Mouse (Mus musculus): Measurements from ENCODE around the gene Rpl14. TPM values are rescaled to one million over a fixed set of nuclear protein-coding genes. Genes with fewer than 3 reads are reported as not detected.

Gene Rpl14
- polyA plus RNA-seq, 1 experiment = 118 TPM

- H3K27ac ChIP-seq (ENCODE audit: control insufficient read depth, insufficient read depth, low read depth, low read length) = peak overlapping the region; percentile 64
- no peaks in the 10 kb centered on the region for H3K27me3 ChIP-seq (ENCODE audit: control insufficient read depth, insufficient read depth, low read length)
- no peaks in the 10 kb centered on the region for H3K36me3 ChIP-seq (ENCODE audit: control insufficient read depth, insufficient read depth, low read length)
- peaks cover 11% of the 10 kb centered on the region for H3K4me1 ChIP-seq (ENCODE audit: control insufficient read depth, insufficient read depth, low read length)
- peak overlapping the region; percentile 63 for H3K4me3 ChIP-seq (ENCODE audit: control insufficient read depth, low read depth, low read length)
- TF ChIP-seq POLR2A (IDR thresholded peaks at IDR 0.05; ENCODE audit: control insufficient read depth, low read depth, low read length) = no peak; the same call in 1 of the 2 replicates
- peak; percentile 91 for TF ChIP-seq CTCF (IDR thresholded peaks at IDR 0.05; ENCODE audit: control insufficient read depth, insufficient read depth, insufficient replicate concordance, low read depth, low read length)
Measured at GRCm38 (mm10) chr9:120601488-120602171, 30.4 kb downstream of the Rpl14 start.

- Histone ChIP-seq H3K27ac (ENCODE audit: control insufficient read depth, insufficient read depth, low read depth, low read length) (peak overlapping the region; percentile 64), H3K36me3 (ENCODE audit: control insufficient read depth, insufficient read depth, low read length) (no peaks in the 10 kb centered on the region), H3K27me3 (ENCODE audit: control insufficient read depth, insufficient read depth, low read length) (no peaks in the 10 kb centered on the region), H3K4me3 (ENCODE audit: control insufficient read depth, low read depth, low read length) (peak overlapping the region; percentile 63), H3K4me1 (ENCODE audit: control insufficient read depth, insufficient read depth, low read length) (peaks cover 11% of the 10 kb centered on the region)
- no peak for TF ChIP-seq POLR2A (IDR thresholded peaks at IDR 0.05; ENCODE audit: control insufficient read depth, low read depth, low read length)
- no peak for TF ChIP-seq CTCF (IDR thresholded peaks at IDR 0.05; ENCODE audit: control insufficient read depth, insufficient read depth, insufficient replicate concordance, low read depth, low read length)
Measured at GRCm38 (mm10) chr9:120602172-120602838, 31.1 kb downstream of the Rpl14 start.

GRCm38 (mm10) chr9:120602839-120603511 lies 31.7 kb downstream of the Rpl14 start:
- Histone ChIP-seq H3K36me3 (ENCODE audit: control insufficient read depth, insufficient read depth, low read length) (no peaks in the 10 kb centered on the region), H3K27ac (ENCODE audit: control insufficient read depth, insufficient read depth, low read depth, low read length) (no peak overlapping the region), H3K4me3 (ENCODE audit: control insufficient read depth, low read depth, low read length) (peak overlapping the region; percentile 20), H3K27me3 (ENCODE audit: control insufficient read depth, insufficient read depth, low read length) (no peaks in the 10 kb centered on the region), H3K4me1 (ENCODE audit: control insufficient read depth, insufficient read depth, low read length) (peaks cover 11% of the 10 kb centered on the region)
- 0 out of 2 replicates have a peak, but pooled peaks have one; percentile 31 for TF ChIP-seq POLR2A (IDR thresholded peaks at IDR 0.05; ENCODE audit: control insufficient read depth, low read depth, low read length)
- peak; percentile 97 for TF ChIP-seq CTCF (IDR thresholded peaks at IDR 0.05; ENCODE audit: control insufficient read depth, insufficient read depth, insufficient replicate concordance, low read depth, low read length)

- peaks cover 11% of the 10 kb centered on the region for H3K4me1 ChIP-seq (ENCODE audit: control insufficient read depth, insufficient read depth, low read length)
- H3K27me3 ChIP-seq (ENCODE audit: control insufficient read depth, insufficient read depth, low read length) = no peaks in the 10 kb centered on the region
- no peak overlapping the region for H3K4me3 ChIP-seq (ENCODE audit: control insufficient read depth, low read depth, low read length)
- no peak for TF ChIP-seq CTCF (IDR thresholded peaks at IDR 0.05; ENCODE audit: control insufficient read depth, insufficient read depth, insufficient replicate concordance, low read depth, low read length)
- TF ChIP-seq POLR2A (IDR thresholded peaks at IDR 0.05; ENCODE audit: control insufficient read depth, low read depth, low read length) = no peak
- H3K27ac ChIP-seq (ENCODE audit: control insufficient read depth, insufficient read depth, low read depth, low read length) = no peak overlapping the region
- H3K36me3 ChIP-seq (ENCODE audit: control insufficient read depth, insufficient read depth, low read length) = no peaks in the 10 kb centered on the region
Measured at GRCm38 (mm10) chr9:120603512-120603908, 32.3 kb downstream of the Rpl14 start.

GRCm38 (mm10) chr9:120603956-120604355 lies 32.7 kb downstream of the Rpl14 start:
- no peak overlapping the region for H3K27ac ChIP-seq (ENCODE audit: control insufficient read depth, insufficient read depth, low read depth, low read length)
- no peaks in the 10 kb centered on the region for H3K27me3 ChIP-seq (ENCODE audit: control insufficient read depth, insufficient read depth, low read length)

GRCm38 (mm10) chr9:120611055-120611454 lies 39.8 kb downstream of the Rpl14 start:
- no peaks in the 10 kb centered on the region for H3K36me3 ChIP-seq (ENCODE audit: control insufficient read depth, insufficient read depth, low read length)
- H3K27ac ChIP-seq (ENCODE audit: control insufficient read depth, insufficient read depth, low read depth, low read length) = no peak overlapping the region
- no peaks in the 10 kb centered on the region for H3K4me1 ChIP-seq (ENCODE audit: control insufficient read depth, insufficient read depth, low read length)
- TF ChIP-seq CTCF (IDR thresholded peaks at IDR 0.05; ENCODE audit: control insufficient read depth, insufficient read depth, insufficient replicate concordance, low read depth, low read length) = no peak
- TF ChIP-seq POLR2A (IDR thresholded peaks at IDR 0.05; ENCODE audit: control insufficient read depth, low read depth, low read length) = no peak
- no peaks in the 10 kb centered on the region for H3K27me3 ChIP-seq (ENCODE audit: control insufficient read depth, insufficient read depth, low read length)
- no peak overlapping the region for H3K4me3 ChIP-seq (ENCODE audit: control insufficient read depth, low read depth, low read length)

More at GRCm38 (mm10) chr9:120603956-120604355, 32.7 kb downstream of the Rpl14 start:
- Histone ChIP-seq H3K4me3 (ENCODE audit: control insufficient read depth, low read depth, low read length) (no peak overlapping the region), H3K36me3 (ENCODE audit: control insufficient read depth, insufficient read depth, low read length) (no peaks in the 10 kb centered on the region), H3K4me1 (ENCODE audit: control insufficient read depth, insufficient read depth, low read length) (peaks cover 11% of the 10 kb centered on the region)
- TF ChIP-seq CTCF (IDR thresholded peaks at IDR 0.05; ENCODE audit: control insufficient read depth, insufficient read depth, insufficient replicate concordance, low read depth, low read length) = no peak

- no peaks in the 10 kb centered on the region for H3K27me3 ChIP-seq (ENCODE audit: control insufficient read depth, insufficient read depth, low read length)
- H3K27ac ChIP-seq (ENCODE audit: control insufficient read depth, insufficient read depth, low read depth, low read length) = no peak overlapping the region
- H3K4me1 ChIP-seq (ENCODE audit: control insufficient read depth, insufficient read depth, low read length) = no peaks in the 10 kb centered on the region; the same call in 1 of the 2 replicates
- H3K36me3 ChIP-seq (ENCODE audit: control insufficient read depth, insufficient read depth, low read length) = no peaks in the 10 kb centered on the region
- H3K4me3 ChIP-seq (ENCODE audit: control insufficient read depth, low read depth, low read length) = peak overlapping the region; percentile 13; the same call in 1 of the 2 replicates
- TF ChIP-seq POLR2A (IDR thresholded peaks at IDR 0.05; ENCODE audit: control insufficient read depth, low read depth, low read length) (no peak), CTCF (IDR thresholded peaks at IDR 0.05; ENCODE audit: control insufficient read depth, insufficient read depth, insufficient replicate concordance, low read depth, low read length) (no peak)
Measured at GRCm38 (mm10) chr9:120614059-120614458, 42.8 kb downstream of the Rpl14 start.
